Mouse (Mus musculus) embryonic facial prominence, embryonic 13.5 days (tissue): Measurements from ENCODE around the gene Phpt1. TPM values are rescaled to one million over a fixed set of nuclear protein-coding genes. Genes with fewer than 3 reads are reported as not detected.

Experiments used
- ATAC-seq: fragments of 200-750 bp; cut with Nextera tagmentation; 2 replicates; pipeline ENCODE4 v1.8.0; 2017; ENCODE audit warnings: low read depth; ENCODE audit not compliant: insufficient number of reproducible peaks, insufficient read depth, low FRiP score, low TSS enrichment
- H3K27ac ChIP-seq: fragments of 300-500 bp; sonication (generic); 2 replicates; pipeline ENCODE4 v1.5.1; 2015; ENCODE audit warnings: moderate library complexity, mild to moderate bottlenecking, inconsistent platforms
- H3K27me3 ChIP-seq: fragments of 300-500 bp; sonication (generic); 2 replicates; pipeline ENCODE4 v1.6.1; 2015; ENCODE audit warnings: mild to moderate bottlenecking, inconsistent platforms
- H3K36me3 ChIP-seq: fragments of 300-500 bp; sonication (generic); 2 replicates; pipeline ENCODE4 v1.6.1; 2015; ENCODE audit warnings: mild to moderate bottlenecking, inconsistent platforms
- H3K4me1 ChIP-seq: fragments of 300-500 bp; sonication (generic); 2 replicates; pipeline ENCODE4 v1.6.1; 2015; ENCODE audit warnings: inconsistent platforms
- H3K4me2 ChIP-seq: fragments of 300-500 bp; sonication (generic); 2 replicates; pipeline ENCODE4 v1.6.1; 2015; ENCODE audit warnings: moderate library complexity, mild to moderate bottlenecking, inconsistent platforms
- H3K4me3 ChIP-seq: fragments of 300-500 bp; sonication (generic); 2 replicates; pipeline ENCODE4 v1.5.1; 2015; ENCODE audit warnings: mild to moderate bottlenecking, inconsistent platforms
- H3K9ac ChIP-seq: fragments of 300-500 bp; sonication (generic); 2 replicates; pipeline ENCODE4 v1.6.1; 2015; ENCODE audit warnings: mild to moderate bottlenecking, inconsistent platforms
- H3K9me3 ChIP-seq: fragments of 300-500 bp; sonication (generic); 2 replicates; pipeline ENCODE4 v1.6.1; 2016; ENCODE audit warnings: inconsistent platforms
- WGBS: fragments of 180-500 bp; shearing (Covaris S2); methylation state at CpG from one replicate; pipeline ENCODE4 v1.1.7; 2015; ENCODE audit warnings: mixed read lengths; 5-methylcytosine and 5-hydroxymethylcytosine counted together
- polyA plus RNA-seq: library from polyadenylated mRNA; unstranded; fragments of >200 nt; fragmentation: Nextera tagmentation; extraction: Ambion mirVana; gene quantifications from 2 replicates; pipeline ENCODE4 v1.2.1, GENCODE M21; 2015

Phpt1 gene
- polyA plus RNA-seq, 1 experiment from 2014 or later = 174 TPM

GRCm38 (mm10) chr2:25598749-25599148 is 23.7 kb upstream of the Phpt1 start:
- H3K9ac ChIP-seq = no peak overlapping the region
- WGBS = 100% methylated on average over 1 of the region's 1 CpGs
- H3K27me3 ChIP-seq = no peaks in the 10 kb centered on the region
- no peaks in the 10 kb centered on the region for H3K4me1 ChIP-seq
- H3K27ac ChIP-seq = no peak overlapping the region
- no peaks in the 10 kb centered on the region for H3K9me3 ChIP-seq
- H3K36me3 ChIP-seq = peaks cover 92% of the 10 kb centered on the region
- H3K4me2 ChIP-seq = no peak overlapping the region
- H3K4me3 ChIP-seq = no peak overlapping the region
- ATAC-seq = no peak

- Histone ChIP-seq H3K4me2 (no peak overlapping the region), H3K4me3 (no peak overlapping the region), H3K4me1 (no peaks in the 10 kb centered on the region), H3K36me3 (peaks cover 95% of the 10 kb centered on the region), H3K27me3 (no peaks in the 10 kb centered on the region), H3K9ac (no peak overlapping the region), H3K9me3 (no peaks in the 10 kb centered on the region), H3K27ac (no peak overlapping the region)
- 92% methylated on average over 5 of the region's 5 CpGs for WGBS
- no peak for ATAC-seq
Measured at GRCm38 (mm10) chr2:25596765-25597510, 21.9 kb upstream of the Phpt1 start.

- WGBS = 87% methylated on average over 2 of the region's 2 CpGs
- H3K9me3 ChIP-seq = no peaks in the 10 kb centered on the region
- no peak overlapping the region for H3K9ac ChIP-seq
- no peaks in the 10 kb centered on the region for H3K4me1 ChIP-seq
- peaks cover 95% of the 10 kb centered on the region for H3K36me3 ChIP-seq
- no peaks in the 10 kb centered on the region for H3K27me3 ChIP-seq
- no peak overlapping the region for H3K4me2 ChIP-seq
- ATAC-seq = no peak
- H3K4me3 ChIP-seq = no peak overlapping the region
- H3K27ac ChIP-seq = no peak overlapping the region
Measured at GRCm38 (mm10) chr2:25591863-25592262, 16.8 kb upstream of the Phpt1 start.

- Histone ChIP-seq H3K9me3 (no peaks in the 10 kb centered on the region), H3K27me3 (no peaks in the 10 kb centered on the region), H3K9ac (no peak overlapping the region), H3K4me3 (no peak overlapping the region), H3K27ac (no peak overlapping the region), H3K4me2 (no peak overlapping the region), H3K36me3 (peaks cover 99% of the 10 kb centered on the region), H3K4me1 (no peaks in the 10 kb centered on the region)
- 91% methylated on average over 8 of the region's 8 CpGs for WGBS
- no peak for ATAC-seq
Measured at GRCm38 (mm10) chr2:25588227-25588907, 13.3 kb upstream of the Phpt1 start.

- Histone ChIP-seq H3K36me3 (peaks cover 95% of the 10 kb centered on the region), H3K27ac (no peak overlapping the region), H3K9ac (no peak overlapping the region), H3K4me3 (no peak overlapping the region), H3K4me2 (no peak overlapping the region), H3K9me3 (no peaks in the 10 kb centered on the region), H3K4me1 (peaks cover 8% of the 10 kb centered on the region), H3K27me3 (no peaks in the 10 kb centered on the region)
- ATAC-seq = no peak
- 88% methylated on average over 8 of the region's 8 CpGs for WGBS
Measured at GRCm38 (mm10) chr2:25587290-25587689, 12.3 kb upstream of the Phpt1 start.

- H3K36me3 ChIP-seq = peaks cover 78% of the 10 kb centered on the region
- H3K4me2 ChIP-seq = no peak overlapping the region
Measured at GRCm38 (mm10) chr2:25585601-25586000, 10.6 kb upstream of the Phpt1 start.

GRCm38 (mm10) chr2:25584856-25585255 is 9.8 kb upstream of the Phpt1 start:
- 87% methylated on average over 4 of the region's 4 CpGs for WGBS
- H3K4me3 ChIP-seq = no peak overlapping the region
- no peak overlapping the region for H3K9ac ChIP-seq
- H3K36me3 ChIP-seq = peaks cover 70% of the 10 kb centered on the region
- peaks cover 18% of the 10 kb centered on the region for H3K27me3 ChIP-seq
- no peak overlapping the region for H3K4me2 ChIP-seq
- no peak for ATAC-seq
- H3K9me3 ChIP-seq = no peaks in the 10 kb centered on the region
- H3K27ac ChIP-seq = no peak overlapping the region
- H3K4me1 ChIP-seq = peaks cover 30% of the 10 kb centered on the region

More at GRCm38 (mm10) chr2:25585601-25586000, 10.6 kb upstream of the Phpt1 start:
- Histone ChIP-seq H3K27ac (no peak overlapping the region), H3K9ac (no peak overlapping the region), H3K27me3 (peaks cover 10% of the 10 kb centered on the region), H3K4me3 (no peak overlapping the region), H3K9me3 (no peaks in the 10 kb centered on the region), H3K4me1 (peaks cover 22% of the 10 kb centered on the region)
- no peak for ATAC-seq
- WGBS = 93% methylated on average over 3 of the region's 3 CpGs

- no peak overlapping the region for H3K9ac ChIP-seq
- peaks cover 25% of the 10 kb centered on the region for H3K27me3 ChIP-seq
- H3K4me3 ChIP-seq = no peak overlapping the region
- no peak overlapping the region for H3K4me2 ChIP-seq
- peaks cover 63% of the 10 kb centered on the region for H3K36me3 ChIP-seq
- H3K9me3 ChIP-seq = no peaks in the 10 kb centered on the region
- H3K4me1 ChIP-seq = peaks cover 37% of the 10 kb centered on the region
- H3K27ac ChIP-seq = no peak overlapping the region
- no peak for ATAC-seq
- 94% methylated on average over 3 of the region's 3 CpGs for WGBS
Measured at GRCm38 (mm10) chr2:25584152-25584551, 9.1 kb upstream of the Phpt1 start.

- WGBS = 63% methylated on average over 4 of the region's 4 CpGs
- Histone ChIP-seq H3K27me3 (peaks cover 30% of the 10 kb centered on the region), H3K4me1 (peaks cover 42% of the 10 kb centered on the region), H3K9me3 (no peaks in the 10 kb centered on the region), H3K4me3 (no peak overlapping the region), H3K9ac (no peak overlapping the region), H3K36me3 (peaks cover 57% of the 10 kb centered on the region), H3K27ac (no peak overlapping the region), H3K4me2 (no peak overlapping the region)
- ATAC-seq = no peak
Measured at GRCm38 (mm10) chr2:25583571-25583970, 8.5 kb upstream of the Phpt1 start.

GRCm38 (mm10) chr2:25583120-25583481 is 8.1 kb upstream of the Phpt1 start:
- ATAC-seq = no peak
- peaks cover 35% of the 10 kb centered on the region for H3K27me3 ChIP-seq
- no peaks in the 10 kb centered on the region for H3K9me3 ChIP-seq
- no peak overlapping the region for H3K4me2 ChIP-seq
- peaks cover 53% of the 10 kb centered on the region for H3K36me3 ChIP-seq
- peak overlapping the region; percentile 9; the same call in 1 of the 2 replicates for H3K27ac ChIP-seq
- H3K4me3 ChIP-seq = no peak overlapping the region
- H3K4me1 ChIP-seq = peaks cover 47% of the 10 kb centered on the region
- no peak overlapping the region for H3K9ac ChIP-seq
- WGBS = 82% methylated on average over 6 of the region's 6 CpGs

GRCm38 (mm10) chr2:25582466-25583119 is 7.6 kb upstream of the Phpt1 start:
- Histone ChIP-seq H3K36me3 (peaks cover 48% of the 10 kb centered on the region), H3K4me2 (no peak overlapping the region), H3K9ac (0 out of 2 replicates have a peak overlapping the region, but pooled peaks have one; percentile 32), H3K9me3 (no peaks in the 10 kb centered on the region), H3K27me3 (peaks cover 40% of the 10 kb centered on the region), H3K4me3 (no peak overlapping the region), H3K27ac (peak overlapping the region; percentile 9; the same call in 1 of the 2 replicates), H3K4me1 (peaks cover 52% of the 10 kb centered on the region)
- 58% methylated on average over 12 of the region's 12 CpGs for WGBS
- no peak for ATAC-seq
